Mouse (Mus musculus) MN1 (cell line): ENCODE data around the gene 2700081O15Rik.

Experiments
- DNase-seq: peaks from one replicate; pipeline ENCODE4 v3.0.0-alpha.2; 2016; ENCODE audit warnings: low spot score

The 2700081O15Rik gene

GRCm38 (mm10) chr19:7420841-7421601 lies 3.6 kb downstream of the 2700081O15Rik start:
- DNase-seq, result no peak

GRCm38 (mm10) chr19:7421602-7422591 lies 4.5 kb downstream of the 2700081O15Rik start:
- DNase-seq, result peak; percentile 80

- DNase-seq, result no peak
Measured at GRCm38 (mm10) chr19:7422656-7423027, 5.2 kb downstream of the 2700081O15Rik start.

GRCm38 (mm10) chr19:7423028-7423655 lies 5.7 kb downstream of the 2700081O15Rik start:
- peak; percentile 81 for DNase-seq

- DNase-seq, result no peak
Measured at GRCm38 (mm10) chr19:7423656-7424030, 6.2 kb downstream of the 2700081O15Rik start.

GRCm38 (mm10) chr19:7424131-7424530 lies 6.7 kb downstream of the 2700081O15Rik start:
- DNase-seq, result no peak

- DNase-seq, result no peak
Measured at GRCm38 (mm10) chr19:7424590-7425397, 7.4 kb downstream of the 2700081O15Rik start.

GRCm38 (mm10) chr19:7425398-7425775 lies 8.0 kb downstream of the 2700081O15Rik start:
- DNase-seq, result no peak

GRCm38 (mm10) chr19:7434887-7435286 lies 17.5 kb downstream of the 2700081O15Rik start:
- DNase-seq, result no peak

- DNase-seq, result peak; percentile 71
Measured at GRCm38 (mm10) chr19:7436061-7436970, 18.9 kb downstream of the 2700081O15Rik start.

GRCm38 (mm10) chr19:7438295-7438694 lies 20.9 kb downstream of the 2700081O15Rik start:
- DNase-seq, result no peak

GRCm38 (mm10) chr19:7441493-7441892 lies 24.1 kb downstream of the 2700081O15Rik start:
- peak; percentile 38 for DNase-seq

- no peak for DNase-seq
Measured at GRCm38 (mm10) chr19:7445105-7445504, 27.7 kb downstream of the 2700081O15Rik start.

- DNase-seq, result no peak
Measured at GRCm38 (mm10) chr19:7445596-7445995, 28.2 kb downstream of the 2700081O15Rik start.

- DNase-seq, result no peak
Measured at GRCm38 (mm10) chr19:7456803-7457202, 39.4 kb downstream of the 2700081O15Rik start.

GRCm38 (mm10) chr19:7458901-7459300 lies 41.5 kb downstream of the 2700081O15Rik start:
- DNase-seq, result no peak

- no peak for DNase-seq
Measured at GRCm38 (mm10) chr19:7459370-7459769, 41.9 kb downstream of the 2700081O15Rik start.

GRCm38 (mm10) chr19:7467915-7468314 lies 50.5 kb downstream of the 2700081O15Rik start:
- no peak for DNase-seq

GRCm38 (mm10) chr19:7470643-7471042 lies 53.2 kb downstream of the 2700081O15Rik start:
- no peak for DNase-seq
